Mouse (Mus musculus) ovary, adult 10 weeks (tissue): ENCODE measurements around the gene Pmpcb. TPM values are rescaled to one million over a fixed set of nuclear protein-coding genes. Genes with fewer than 3 reads are reported as not detected.

Experiments used
- polyA plus RNA-seq: library from polyadenylated mRNA; stranded (reverse); fragments of 350-450 nt; fragmentation: Illumina TruSeq; extraction: RNeasy Lipid Tissue Mini Kit (QIAGEN cat#74804); gene quantifications from one replicate; pipeline ENCODE4 v1.2.3, GENCODE M21; 2014

Pmpcb gene
- 523 TPM for polyA plus RNA-seq

GRCm38 (mm10) chr5:21736956-21737585, at the start of gene Pmpcb:
Gene Pmpcb, plus strand, starts transcription at chr5:21737141.

GRCm38 (mm10) chr5:21701351-21702008, 35.5 kb upstream of the Pmpcb start, which contains the start of gene Napepld:
Gene Napepld, minus strand, starts transcription at chr5:21701396.

DNA sequence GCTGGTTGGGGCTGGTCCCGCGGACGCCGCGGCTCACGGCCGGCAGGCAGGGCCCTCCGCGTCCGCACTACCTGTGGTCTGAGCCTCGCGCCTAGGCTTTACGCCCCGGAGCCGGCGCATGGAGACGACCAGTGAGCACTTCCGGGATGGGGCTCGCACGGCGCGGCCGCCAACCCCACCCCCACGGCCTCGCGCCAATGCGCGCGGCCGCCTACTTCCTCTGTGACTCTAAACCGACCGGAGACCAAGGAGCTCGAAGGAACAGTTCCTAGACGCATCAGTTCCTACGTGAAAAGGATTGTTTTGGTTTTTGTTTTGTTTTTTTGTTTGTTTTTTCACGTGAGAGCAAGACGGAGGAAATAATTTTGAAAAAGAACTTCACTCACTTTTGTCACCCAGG, 48.1 kb downstream of the Pmpcb start, which contains the start of the genes Dnajc2 and Psmc2:
TSS of gene Dnajc2 (minus strand) at position 199 of the 400 bp plus-strand sequence.
TSS of gene Psmc2 (plus strand) at position 231 of the 400 bp plus-strand sequence.

Other genes with a start within 250 kb of the Pmpcb start
- 31.0 TPM for gene Lrrc17, start 193.6 kb upstream of the Pmpcb start, polyA plus RNA-seq
- gene Fbxl13, start 91.5 kb upstream of the Pmpcb start, polyA plus RNA-seq = 3.8 TPM
- 112 TPM for gene Armc10, start 91.3 kb upstream of the Pmpcb start, polyA plus RNA-seq
- 50.7 TPM for gene Napepld, start 35.7 kb upstream of the Pmpcb start, polyA plus RNA-seq
- gene Dnajc2, start 48.1 kb downstream of the Pmpcb start, polyA plus RNA-seq = 123 TPM
- 80.5 TPM for gene Psmc2, start 48.1 kb downstream of the Pmpcb start, polyA plus RNA-seq
- 0.26 TPM for gene Slc26a5, start 128.5 kb downstream of the Pmpcb start, polyA plus RNA-seq